Mouse (Mus musculus) lung, adult 2 months (tissue): ENCODE measurements at regions not wholly inside any gene's neighbourhood (a gene's known extent, or its start where the extent isn't known, plus 50 kb on each side); places are given as distances from the start of the nearest gene placed in this dataset.

ENCODE experiments used
- CTCF ChIP-seq: fragments of 200-500 bp; IDR thresholded peaks from 2 replicates; pipeline ENCODE4 v1.5.1; 2011; ENCODE audit warnings: mild to moderate bottlenecking, low read length, control low read depth; ENCODE audit not compliant: insufficient read depth
- POLR2A ChIP-seq: fragments of 200-500 bp; IDR thresholded peaks from 2 replicates; pipeline ENCODE4 v1.6.1; 2011; ENCODE audit warnings: low read depth, mild to moderate bottlenecking, control low read depth, low read length, borderline replicate concordance; ENCODE audit errors: extremely low read depth

DNA sequence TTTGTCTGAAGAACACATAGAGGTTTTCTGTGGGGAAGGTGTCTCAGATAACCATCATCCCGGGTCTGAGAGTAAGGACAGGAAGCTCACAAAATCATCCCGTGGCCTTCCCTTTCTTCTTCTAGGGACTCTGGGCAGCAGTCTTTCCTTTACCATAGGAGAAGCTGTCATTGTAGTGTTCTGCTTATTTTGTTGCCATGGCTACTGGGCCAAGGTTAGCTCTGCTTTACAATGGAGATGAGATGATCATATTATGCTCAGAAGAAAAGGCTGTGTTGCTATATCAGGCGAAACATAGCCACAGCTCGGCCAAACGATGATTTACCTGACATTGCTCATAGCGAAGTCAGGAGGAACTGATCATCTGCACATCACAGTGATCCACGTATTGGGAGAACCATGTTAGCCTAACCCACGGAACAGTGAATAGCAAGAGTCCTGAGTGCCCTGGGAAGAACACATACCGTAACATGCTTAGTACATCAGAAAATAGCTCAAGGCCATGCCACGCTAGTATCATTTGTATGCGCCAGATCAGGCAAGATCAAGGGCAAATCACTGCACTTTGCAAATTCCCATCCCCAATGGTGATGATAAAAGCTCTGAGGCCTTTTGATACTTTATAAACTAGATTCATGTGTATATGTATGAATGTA lies 91.0 kb upstream of the Fat4 start:
- TF ChIP-seq CTCF (no peak), POLR2A (no peak)
